Mouse (Mus musculus): ENCODE measurements around the gene Rtn4rl1.

Rtn4rl1 gene

DNA sequence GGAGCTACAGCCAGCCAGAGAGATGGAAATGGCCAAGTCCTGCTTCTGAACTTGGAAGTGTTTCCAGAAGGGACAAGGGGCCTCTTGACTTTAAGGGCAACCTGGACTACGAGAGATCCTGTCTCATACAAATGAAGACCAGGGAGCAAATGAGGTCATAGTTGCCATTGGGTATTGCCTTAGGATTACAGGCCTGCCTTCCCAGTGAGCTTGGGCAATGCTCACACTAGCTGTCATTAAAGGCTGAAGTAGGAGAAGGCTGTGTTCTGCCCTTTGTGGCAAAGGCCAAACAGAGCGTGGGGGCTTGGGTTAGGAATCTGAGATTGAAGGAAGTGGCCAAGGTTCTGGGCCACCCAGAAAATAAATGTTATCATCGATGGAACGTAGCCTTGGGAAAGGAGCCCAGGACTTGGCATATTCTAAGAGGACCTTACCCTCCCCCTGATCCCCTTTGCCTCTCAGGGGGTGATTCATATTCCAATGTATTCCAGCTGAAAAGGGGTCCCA, 57.5 kb downstream of the Rtn4rl1 start:
- peak; percentile 76 for DNase-seq (ENCODE audit: low spot score)

GRCm38 (mm10) chr11:75251557-75252070, 58.0 kb downstream of the Rtn4rl1 start:
- no peak for DNase-seq (ENCODE audit: low spot score)

DNA sequence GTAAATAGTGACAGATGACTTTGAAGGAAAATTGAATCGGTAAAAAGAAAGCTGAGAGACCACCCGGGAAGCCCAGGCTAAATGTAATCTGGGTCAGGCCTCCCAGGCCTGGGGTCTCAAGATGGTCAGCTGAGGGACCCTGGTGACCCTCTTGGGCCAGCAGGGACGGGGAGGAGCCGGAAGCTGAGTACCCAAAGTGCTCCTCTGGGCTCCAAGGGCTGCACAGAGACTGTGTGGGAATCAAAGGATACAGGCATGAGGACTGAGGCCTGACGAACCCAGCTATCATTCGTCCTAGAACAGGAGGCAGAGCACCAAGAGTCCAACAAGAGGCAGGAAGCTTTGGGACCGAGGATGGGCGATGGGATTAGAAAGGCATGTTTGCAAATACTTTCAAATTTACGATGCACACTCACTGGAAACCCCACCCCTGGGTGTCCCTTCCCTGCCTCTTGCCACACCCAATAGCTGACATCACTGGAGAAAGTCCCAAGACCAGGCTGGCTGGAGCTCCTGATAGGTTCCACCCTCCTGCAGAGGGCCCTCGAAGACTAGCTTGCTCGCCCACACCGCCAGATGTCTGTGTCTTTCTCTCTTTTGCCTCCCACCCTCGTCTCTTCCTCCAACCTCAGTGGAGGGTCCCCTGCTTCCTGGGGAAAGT, 60.8 kb downstream of the Rtn4rl1 start:
- no peak for DNase-seq (ENCODE audit: low spot score)

GRCm38 (mm10) chr11:75255330-75255729, 61.7 kb downstream of the Rtn4rl1 start:
- no peak for DNase-seq (ENCODE audit: low spot score)

DNA sequence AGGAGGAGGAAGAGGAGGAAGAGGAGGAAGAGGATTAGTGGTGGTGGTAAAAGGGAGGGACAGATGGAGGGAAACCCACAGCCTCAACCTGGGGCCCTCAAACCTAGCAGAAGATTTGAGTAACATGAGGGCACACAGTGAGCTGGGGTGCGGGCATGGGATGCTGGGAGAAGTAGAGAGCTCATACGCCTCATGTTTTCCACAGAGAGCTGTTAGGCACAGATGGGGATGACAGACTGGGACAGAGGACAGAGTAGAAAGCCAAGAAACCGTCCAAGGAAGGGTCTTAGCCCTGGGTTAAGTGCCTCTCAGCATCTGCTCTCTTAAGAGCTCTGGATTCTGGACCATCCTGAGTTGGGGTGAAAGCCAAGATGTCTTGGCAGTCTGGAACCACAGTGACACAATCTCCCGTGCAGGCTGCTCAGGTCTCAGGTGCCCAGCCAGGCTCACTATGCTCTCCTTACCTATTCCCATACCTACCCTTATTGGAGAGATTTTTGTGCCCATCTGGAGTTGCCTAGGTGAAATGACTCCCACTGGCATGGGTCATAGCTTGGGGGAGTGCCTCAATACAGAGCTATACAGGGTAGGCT, 63.6 kb downstream of the Rtn4rl1 start:
- DNase-seq (ENCODE audit: low spot score), result no peak

DNA sequence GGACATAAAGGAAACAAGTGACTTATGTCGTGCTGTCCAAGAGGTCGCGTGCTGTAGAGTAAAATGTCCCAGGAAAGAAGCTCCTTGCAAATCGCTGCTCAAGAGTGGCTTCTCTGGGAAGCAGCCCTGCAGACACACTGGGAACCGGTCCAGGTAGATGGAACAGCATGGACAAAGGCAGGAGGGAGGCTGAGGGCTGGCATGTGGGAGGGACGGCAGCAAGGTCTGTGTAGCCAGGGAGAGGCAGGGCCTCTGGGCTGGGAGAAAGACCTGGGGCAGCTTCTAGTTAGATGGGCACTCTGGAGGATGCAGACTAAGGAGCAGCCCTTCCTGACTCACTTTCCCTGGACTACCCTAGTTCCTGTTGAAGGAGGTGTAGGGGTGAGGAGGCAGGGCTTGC, 65.8 kb downstream of the Rtn4rl1 start:
- peak; percentile 93 for DNase-seq (ENCODE audit: low spot score)

DNA sequence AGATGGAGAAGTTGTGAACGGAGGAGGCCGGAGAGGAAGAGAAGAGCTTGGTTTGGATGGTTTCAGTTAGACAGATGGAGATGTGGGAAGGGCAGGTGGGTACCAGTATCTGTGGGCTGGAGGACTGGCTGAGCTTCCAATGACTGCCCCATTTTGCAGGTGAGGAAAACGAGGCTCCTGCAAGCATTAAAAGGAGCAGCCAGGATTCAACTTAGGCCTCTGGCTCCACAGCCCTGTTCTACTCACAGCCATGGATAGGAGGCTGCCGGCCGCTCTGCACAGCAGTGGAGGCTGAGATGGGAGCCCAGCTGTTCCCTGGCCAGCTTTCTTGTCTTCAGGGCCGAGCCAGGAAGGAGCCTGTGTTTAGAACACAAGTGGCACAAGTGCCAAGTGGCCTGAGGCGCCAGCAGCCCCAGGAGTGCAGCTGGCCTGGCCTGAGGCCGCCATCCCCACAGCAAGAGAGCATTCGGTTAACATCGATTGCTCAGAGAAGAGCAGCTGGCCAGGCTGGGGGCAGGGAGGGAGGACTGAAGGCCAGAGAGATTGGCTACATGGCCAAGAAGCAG, 66.5 kb downstream of the Rtn4rl1 start:
- DNase-seq (ENCODE audit: low spot score), result peak; percentile 90

GRCm38 (mm10) chr11:75261016-75261415, 67.4 kb downstream of the Rtn4rl1 start:
- DNase-seq (ENCODE audit: low spot score), result peak; percentile 25

GRCm38 (mm10) chr11:75261730-75262129, 68.1 kb downstream of the Rtn4rl1 start:
- no peak for DNase-seq (ENCODE audit: low spot score)

- no peak for DNase-seq (ENCODE audit: low spot score)
These were observed 68.6 kb downstream of the Rtn4rl1 start for GRCm38 (mm10) chr11:75262181-75262580.

GRCm38 (mm10) chr11:75262791-75263190, 69.2 kb downstream of the Rtn4rl1 start:
- peak; percentile 41 for DNase-seq (ENCODE audit: low spot score)

DNA sequence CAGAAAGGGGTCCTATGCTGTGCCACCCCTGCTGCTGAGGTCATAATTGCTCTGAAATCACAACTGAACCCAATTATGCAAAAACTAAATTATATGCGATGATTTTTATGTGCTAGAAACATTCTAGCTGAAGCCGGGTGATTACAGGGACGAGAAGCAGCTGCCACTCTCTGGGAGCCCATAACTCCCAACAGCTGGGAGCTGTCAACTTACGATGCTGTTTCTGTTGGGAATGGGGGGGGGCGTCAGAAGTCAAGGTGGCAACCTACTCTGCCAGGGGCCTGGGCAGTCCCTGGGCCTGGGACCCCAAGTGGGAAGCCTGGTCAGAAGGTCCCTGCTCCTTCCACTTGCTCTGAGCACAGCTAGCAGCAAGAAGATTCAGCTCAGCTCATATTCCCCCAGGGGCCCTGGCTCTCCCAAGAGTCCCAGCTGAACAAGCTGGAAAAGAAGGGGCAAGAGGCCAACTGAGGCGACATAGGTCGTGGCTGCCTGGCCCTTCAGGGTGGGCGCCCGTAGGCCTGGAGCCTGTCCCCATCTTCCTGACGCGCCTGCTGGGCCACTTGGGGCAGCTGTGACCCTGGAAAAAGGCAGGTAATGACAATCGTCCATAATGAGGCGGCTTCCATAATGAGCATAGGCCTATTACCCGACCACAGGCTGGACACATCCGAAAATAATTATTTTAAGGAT, 69.8 kb downstream of the Rtn4rl1 start:
- no peak for DNase-seq (ENCODE audit: low spot score)

- no peak for DNase-seq (ENCODE audit: low spot score)
These were observed 70.4 kb downstream of the Rtn4rl1 start for GRCm38 (mm10) chr11:75263964-75264312.

- DNase-seq (ENCODE audit: low spot score), result no peak
These were observed 71.0 kb downstream of the Rtn4rl1 start for GRCm38 (mm10) chr11:75264550-75264949.

DNA sequence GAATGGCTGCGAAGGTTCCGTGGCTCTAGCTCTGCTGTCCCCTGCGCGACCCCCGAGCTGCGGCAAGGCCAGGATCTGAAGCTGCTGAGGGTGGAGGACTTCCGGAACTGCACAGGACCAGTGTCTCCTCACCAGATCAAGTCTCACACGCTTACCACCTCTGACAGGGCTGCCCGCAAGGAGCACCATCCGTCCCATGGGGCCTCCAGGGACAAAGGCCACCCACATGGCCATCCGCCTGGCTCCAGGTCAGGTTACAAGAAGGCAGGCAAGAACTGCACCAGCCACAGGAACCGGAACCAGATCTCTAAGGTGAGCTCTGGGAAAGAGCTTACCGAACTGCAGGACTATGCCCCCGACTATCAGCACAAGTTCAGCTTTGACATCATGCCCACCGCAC, 72.0 kb downstream of the Rtn4rl1 start:
- DNase-seq (ENCODE audit: low spot score), result no peak

- DNase-seq (ENCODE audit: low spot score), result peak; percentile 88
These were observed 74.3 kb downstream of the Rtn4rl1 start for GRCm38 (mm10) chr11:75267826-75268281.

DNA sequence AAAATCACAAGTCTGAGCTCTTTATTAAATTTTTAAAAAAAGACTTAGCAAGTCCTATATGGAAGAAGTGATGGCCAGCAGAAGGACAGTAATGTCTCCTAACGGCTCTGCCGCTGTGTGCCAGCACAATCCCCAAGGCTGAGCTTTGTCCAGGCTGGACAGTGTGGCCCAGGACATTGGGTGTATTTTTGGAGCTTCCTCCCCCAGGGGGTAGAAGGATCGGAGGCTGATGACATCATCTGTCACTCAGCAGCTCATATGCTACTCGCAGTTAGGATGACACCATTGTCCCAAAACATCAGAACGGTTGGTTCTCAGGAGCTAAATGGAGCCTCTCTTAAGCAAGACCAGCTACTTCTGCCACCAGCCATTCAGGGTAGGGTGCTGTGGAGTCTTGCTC, 74.9 kb downstream of the Rtn4rl1 start:
- DNase-seq (ENCODE audit: low spot score), result peak; percentile 42

GRCm38 (mm10) chr11:75269213-75269612, 75.6 kb downstream of the Rtn4rl1 start:
- no peak for DNase-seq (ENCODE audit: low spot score)

DNA sequence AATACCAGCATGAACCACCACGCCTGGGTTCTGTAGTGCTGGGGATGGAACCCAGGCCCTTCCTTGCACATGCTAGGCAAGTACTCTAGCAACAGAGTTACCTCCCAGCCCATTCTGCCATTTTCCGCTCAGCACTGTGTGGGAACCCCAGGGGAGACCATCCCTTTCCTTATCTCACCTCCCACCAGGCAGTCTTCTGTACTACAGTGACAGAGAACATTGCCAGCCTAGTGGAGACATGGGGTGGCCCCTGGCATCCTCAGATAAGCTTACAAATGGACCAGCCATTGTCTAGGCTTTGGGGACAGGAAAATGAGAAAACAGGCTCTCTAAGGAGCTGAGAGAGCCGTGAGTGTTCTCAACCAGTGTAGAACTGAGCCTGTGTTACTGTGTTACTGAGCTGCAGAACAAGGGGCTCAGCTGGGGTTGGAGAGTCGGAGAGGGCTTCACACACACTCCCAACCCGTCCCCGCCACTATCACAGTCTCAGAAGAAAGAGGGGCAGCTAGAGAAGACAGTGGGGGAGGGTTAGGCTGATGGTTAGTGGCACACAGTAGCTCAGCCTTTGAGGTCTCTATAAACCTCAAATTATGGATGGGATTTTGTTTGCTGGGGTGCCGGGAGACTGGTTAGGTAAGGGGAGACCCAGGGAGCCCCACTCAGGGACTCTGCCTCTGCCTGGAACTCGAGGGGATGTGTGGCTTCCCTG, 76.8 kb downstream of the Rtn4rl1 start:
- DNase-seq (ENCODE audit: low spot score), result no peak

DNA sequence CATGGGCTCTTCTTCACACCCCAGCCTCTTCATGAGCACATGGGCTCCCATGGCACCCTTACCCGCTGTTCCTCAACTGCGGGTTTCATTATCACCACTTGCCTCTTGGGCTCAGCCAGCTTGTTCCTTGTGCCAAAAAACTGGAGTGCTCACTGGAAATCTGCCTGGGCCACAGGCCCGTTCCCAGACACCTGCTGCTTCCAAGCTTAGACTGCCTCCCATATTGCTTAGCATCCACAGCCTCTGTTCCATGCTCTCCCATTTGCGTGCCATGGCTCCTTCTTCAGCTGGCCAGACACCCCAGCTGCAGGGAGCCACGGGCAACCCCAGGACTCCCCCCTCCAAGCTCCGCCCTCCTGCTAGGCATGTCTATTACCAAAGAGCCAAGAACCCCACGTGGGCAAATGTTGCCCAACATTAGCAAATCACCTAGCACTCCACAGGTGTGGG, 77.4 kb downstream of the Rtn4rl1 start:
- DNase-seq (ENCODE audit: low spot score), result peak; percentile 77

DNA sequence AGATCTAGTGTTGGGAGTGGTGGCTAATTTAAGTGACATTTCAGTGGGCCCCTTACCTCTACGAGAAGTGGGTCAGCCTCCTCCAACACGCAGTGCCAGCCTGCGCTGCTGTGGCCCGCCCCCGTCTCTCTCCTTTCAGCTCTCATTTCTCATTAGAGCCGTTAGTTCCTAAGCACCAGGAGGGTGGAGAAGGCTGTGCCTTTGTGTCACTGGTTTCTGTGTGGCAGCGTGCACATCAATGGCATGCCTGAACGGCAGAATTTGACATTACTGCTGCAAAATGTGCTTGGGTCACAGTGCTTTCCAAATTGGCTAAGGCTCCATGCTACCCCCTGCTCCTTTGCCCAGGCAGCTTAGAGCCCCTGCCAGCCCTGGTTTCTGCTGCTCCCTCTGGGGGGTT, 79.9 kb downstream of the Rtn4rl1 start:
- DNase-seq (ENCODE audit: low spot score), result no peak

DNA sequence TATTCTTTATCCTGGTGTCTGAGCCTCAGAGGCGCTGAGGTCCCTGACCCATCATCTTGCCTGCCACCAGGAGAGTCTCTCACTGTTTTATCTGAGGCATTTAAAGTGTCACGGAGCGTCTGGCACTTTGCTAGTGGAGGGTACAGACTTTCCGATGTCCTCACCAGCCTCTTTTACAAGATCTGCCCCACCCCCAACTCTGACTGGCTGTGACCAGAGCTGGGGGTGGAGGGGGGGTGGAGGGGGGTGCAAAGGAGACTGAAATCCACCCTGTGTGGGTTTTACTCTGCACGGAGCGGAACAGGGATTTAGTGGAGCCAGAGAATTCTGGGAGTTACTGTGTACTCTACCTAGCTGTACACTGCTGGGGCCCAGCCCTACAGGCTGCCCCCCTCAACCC, 81.5 kb downstream of the Rtn4rl1 start:
- DNase-seq (ENCODE audit: low spot score), result no peak

Data from adipocyte (in vitro differentiated cells).